Mouse (Mus musculus) adrenal gland, adult 2 months (tissue): ENCODE measurements at regions not wholly inside any gene's neighbourhood (a gene's known extent, or its start where the extent isn't known, plus 50 kb on each side); places are given as distances from the start of the nearest gene placed in this dataset.

Experiments
- DNase-seq: peaks from one replicate; pipeline ENCODE4 v3.0.0; 2021

- peak; percentile 10 for DNase-seq
Measured at GRCm38 (mm10) chr7:130073890-130074819, 446.0 kb downstream of the Ate1 start.

- no peak for DNase-seq
Measured at GRCm38 (mm10) chr7:130082662-130083061, 437.5 kb downstream of the Ate1 start.

GRCm38 (mm10) chr7:130085706-130086105 lies 434.5 kb downstream of the Ate1 start:
- no peak for DNase-seq

- DNase-seq: peak; percentile 76
Measured at GRCm38 (mm10) chr7:130089896-130090610, 430.1 kb downstream of the Ate1 start.

- no peak for DNase-seq
Measured at GRCm38 (mm10) chr7:130091942-130092341, 428.2 kb downstream of the Ate1 start.

- no peak for DNase-seq
Measured at GRCm38 (mm10) chr7:130095141-130095540, 425.0 kb downstream of the Ate1 start.

GRCm38 (mm10) chr7:130098606-130099005 lies 421.6 kb downstream of the Ate1 start:
- peak; percentile 64 for DNase-seq

- DNase-seq: peak; percentile 52
Measured at GRCm38 (mm10) chr7:130102671-130103070, 417.5 kb downstream of the Ate1 start.

- peak; percentile 89 for DNase-seq
Measured at GRCm38 (mm10) chr7:130106961-130107360, 413.2 kb downstream of the Ate1 start.

- no peak for DNase-seq
Measured at GRCm38 (mm10) chr7:130108362-130108761, 411.8 kb downstream of the Ate1 start.
